Mouse (Mus musculus) hindbrain, embryonic 14.5 days (tissue): ENCODE measurements around the gene Klra17. TPM values are rescaled to one million over a fixed set of nuclear protein-coding genes. Genes with fewer than 3 reads are reported as not detected.

Experiments used
- polyA plus RNA-seq: library from polyadenylated mRNA; unstranded; fragments of >200 nt; fragmentation: Nextera tagmentation; extraction: Ambion mirVana; gene quantifications from 2 replicates; pipeline ENCODE4 v1.2.1, GENCODE M21; 2014

Gene Klra17
- polyA plus RNA-seq, 1 experiment from 2014 or later = not detected

Other genes with a start within 250 kb of the Klra17 start
- gene Klrc3, start 233.3 kb downstream of the Klra17 start, polyA plus RNA-seq = not detected in 2 replicates
- gene Klrc2, start 216.0 kb downstream of the Klra17 start, polyA plus RNA-seq = not detected in 2 replicates
- not detected in 2 replicates for gene Klrc1, start 197.7 kb downstream of the Klra17 start, polyA plus RNA-seq
- gene Klri1, start 159.5 kb downstream of the Klra17 start, polyA plus RNA-seq = 0.26 TPM in 1 of 2 replicates, not detected in the other
- not detected in 2 replicates for gene Klri2, start 136.2 kb downstream of the Klra17 start, polyA plus RNA-seq
- not detected in 2 replicates for gene Gm156, start 92.4 kb downstream of the Klra17 start, polyA plus RNA-seq
- not detected in 2 replicates for gene Gm17631, start 14.0 kb downstream of the Klra17 start, polyA plus RNA-seq
- gene Klra5, start 41.0 kb upstream of the Klra17 start, polyA plus RNA-seq = not detected in 2 replicates
- not detected in 2 replicates for gene Klra6, start 150.3 kb upstream of the Klra17 start, polyA plus RNA-seq
- gene Klra4, start 190.6 kb upstream of the Klra17 start, polyA plus RNA-seq = not detected in 2 replicates